Mouse (Mus musculus) E14TG2a.4 (cell line): ENCODE results near the gene Tmem129.

Experiments
- CTCF ChIP-seq: conservative IDR thresholded peaks from 2 replicates; pipeline ENCODE4 v1.5.1; 2014; ENCODE audit warnings: low read length
- POU5F1 ChIP-seq: IDR thresholded peaks from 2 replicates; pipeline ENCODE4 v1.6.1; 2014; ENCODE audit warnings: low read length, borderline replicate concordance

DNA sequence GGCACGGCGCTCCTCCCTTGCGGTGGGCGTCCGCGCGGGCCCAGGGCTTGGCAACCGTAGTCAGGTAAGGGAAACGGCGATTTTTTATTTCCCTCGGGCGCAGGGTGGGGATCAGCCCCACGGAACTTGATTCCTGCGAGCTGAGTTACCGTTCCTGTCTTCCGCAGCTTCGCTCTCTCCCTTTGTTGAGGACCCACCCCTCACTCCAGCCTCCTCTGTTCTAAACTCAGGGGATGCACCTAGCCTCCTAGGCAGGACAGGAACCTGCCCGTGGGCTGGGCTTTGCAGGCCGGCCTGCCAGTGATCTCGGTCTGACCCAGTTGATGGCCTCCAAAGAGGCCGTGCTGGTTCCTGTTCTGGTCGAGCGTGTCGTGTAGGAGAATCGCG lies 441 bp upstream of the Tmem129 start:
- TF ChIP-seq CTCF (no peak), POU5F1 (no peak)
